ENCODE assay signal across 10 mouse cellular contexts in the genomic region with DNA sequence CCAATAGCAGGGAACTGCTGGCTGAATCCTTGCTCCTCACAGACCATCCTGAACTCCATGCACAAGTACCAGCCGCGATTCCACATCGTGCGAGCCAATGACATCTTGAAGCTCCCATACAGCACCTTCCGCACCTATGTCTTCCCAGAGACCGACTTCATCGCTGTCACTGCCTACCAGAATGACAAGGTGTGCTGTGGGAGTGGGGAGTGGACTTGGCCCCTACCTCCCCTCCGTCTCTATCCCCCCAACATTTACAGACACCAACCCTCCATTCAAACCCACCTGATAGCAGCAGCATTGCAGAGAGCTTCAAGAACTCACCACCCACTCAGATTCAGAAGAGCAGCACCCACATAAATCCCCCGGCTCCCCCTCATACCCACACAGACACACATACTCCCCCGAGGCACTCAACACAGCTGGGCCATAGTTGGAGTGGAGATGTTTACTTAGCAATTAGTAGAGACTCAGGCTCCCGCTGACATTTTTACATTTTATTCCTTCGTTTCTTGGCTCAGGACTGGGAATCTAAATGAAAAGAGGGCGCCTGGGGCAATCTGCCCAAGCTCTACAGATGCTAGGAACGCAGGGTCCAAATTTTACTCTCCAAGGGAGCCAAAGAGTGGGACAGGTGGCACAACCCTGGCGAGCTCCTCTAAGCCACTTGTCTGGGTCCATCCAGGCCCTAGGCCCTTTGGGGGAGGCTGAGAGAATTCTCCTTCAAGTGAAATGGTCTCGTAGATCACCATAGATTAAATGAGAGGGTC. TPM values are rescaled to one million over a fixed set of nuclear protein-coding genes. Genes with fewer than 3 reads are reported as not detected.
A peak's percentile ranks its signal among the peaks of the same experiment; 100 is the strongest.
DNase-seq lines count a peak whose midpoint lies in the region; ATAC-seq and TF ChIP-seq lines count a peak whose summit lies in the region.
"Had no signal": no experiment of that assay in that cellular context is flagged by ENCODE, and none has a peak within 500 bp of the region (broad histone marks: within the 10 kb centered on the region; RNA-seq: fewer than 3 reads in every experiment).

No protein-coding gene starts in this region.

- peak overlapping the region; percentile 91 for H3K4me2 ChIP-seq in lung, embryonic 16.5 days (ENCODE audit: low read depth, low read length)
- H3K4me2 ChIP-seq in intestine, postnatal 0 days (replicated peaks; ENCODE audit: low read depth), result peak overlapping the region; percentile 90

- H3K9ac ChIP-seq in lung, embryonic 16.5 days (ENCODE audit: low read length), result peak overlapping the region; percentile 93
- no peak overlapping the region for H3K9ac ChIP-seq in intestine, postnatal 0 days (ENCODE audit: low read depth, low read length)

- TF ChIP-seq CTCF in intestine, postnatal 0 days (IDR thresholded peaks at IDR 0.05; ENCODE audit: low read depth), result no peak

- no peak for ATAC-seq in lung, embryonic 16.5 days (ENCODE audit: low read depth)
- ATAC-seq in intestine, postnatal 0 days, result no peak

- H3K9me3 ChIP-seq in lung, embryonic 16.5 days (ENCODE audit: control insufficient read depth, low read length), result no peaks in the 10 kb centered on the region
- no peaks in the 10 kb centered on the region for H3K9me3 ChIP-seq in intestine, postnatal 0 days (ENCODE audit: control insufficient read depth)

- peak; percentile 43 to 50 for DNase-seq in cerebellum, postnatal 10 days
- DNase-seq in cerebellum, adult 11 months, result no peak
- no peak for DNase-seq in lung, postnatal 25 days (ENCODE audit: low spot score)
- peak; percentile 48 for DNase-seq in retina, embryonic 14.5 days (ENCODE audit: low spot score)
- DNase-seq in layer of hippocampus, adult 11-12 months (ENCODE audit: low spot score), result no peak
- no peak for DNase-seq in ovary, postnatal 14 days (ENCODE audit: low spot score)
- DNase-seq: cerebellum, postnatal 36 days had no signal

- H3K4me1 ChIP-seq in lung, embryonic 16.5 days (replicated peaks; ENCODE audit: control insufficient read depth, insufficient read depth, low read length), result peaks cover 13% of the 10 kb centered on the region
- H3K4me1 ChIP-seq in intestine, postnatal 0 days (replicated peaks; ENCODE audit: control insufficient read depth, insufficient read depth, low read length), result 0 out of 2 replicates have a peak, but pooled peaks cover 6% of the 10 kb centered on the region

- peak overlapping the region; percentile 73 for H3K4me3 ChIP-seq in lung, embryonic 16.5 days (ENCODE audit: low read length)
- H3K4me3 ChIP-seq in intestine, postnatal 0 days (ENCODE audit: low read depth, low read length), result peak overlapping the region; percentile 60

- WGBS in lung, embryonic 16.5 days, result 11% methylated on average over 16 of the region's 16 CpGs
- 40% methylated on average over 16 of the region's 16 CpGs for WGBS in intestine, postnatal 0 days

- H3K27me3 ChIP-seq in lung, embryonic 16.5 days (ENCODE audit: control insufficient read depth, insufficient read depth, low read depth, low read length), result peaks cover 59% of the 10 kb centered on the region
- H3K27me3 ChIP-seq in intestine, postnatal 0 days (replicated peaks; ENCODE audit: control insufficient read depth, insufficient read depth, low read length), result peaks cover 94% of the 10 kb centered on the region

- H3K36me3 ChIP-seq in lung, embryonic 16.5 days (ENCODE audit: control insufficient read depth, insufficient read depth, low read length), result peaks cover 3% of the 10 kb centered on the region; the same call in 1 of the 2 replicates
- H3K36me3 ChIP-seq in intestine, postnatal 0 days (ENCODE audit: control insufficient read depth, insufficient read depth), result peaks cover 11% of the 10 kb centered on the region; the same call in 1 of the 2 replicates

- peak overlapping the region; percentile 96 for H3K27ac ChIP-seq in lung, embryonic 16.5 days (ENCODE audit: low read length)
- H3K27ac ChIP-seq in intestine, postnatal 0 days (ENCODE audit: low read depth, low read length), result no peak overlapping the region

RNA-seq across cellular contexts. Expression of a gene that starts 3.6 kb away (rescaled TPM):
- 24.6 and 25.1 TPM in 2 replicates for polyA plus RNA-seq in lung, embryonic 16.5 days (2015; fragmentation: Nextera tagmentation; extraction: Ambion mirVana)
- 3.0 and 3.3 TPM in 2 replicates for polyA plus RNA-seq in intestine, postnatal 0 days (2015; fragmentation: Nextera tagmentation; extraction: Ambion mirVana)

RNA-seq across cellular contexts. Expression of a gene that starts 14.2 kb away (rescaled TPM):
- polyA plus RNA-seq in lung, embryonic 16.5 days (2015; fragmentation: Nextera tagmentation; extraction: Ambion mirVana), result not detected in 2 replicates
- not detected in 2 replicates for polyA plus RNA-seq in intestine, postnatal 0 days (2015; fragmentation: Nextera tagmentation; extraction: Ambion mirVana)
- polyA plus RNA-seq: large intestine, adult 2 months had no signal

RNA-seq across cellular contexts. Expression of a gene that starts 50.3 kb away (rescaled TPM):
- polyA plus RNA-seq in lung, embryonic 16.5 days (2015; fragmentation: Nextera tagmentation; extraction: Ambion mirVana), result 61.4 and 70.5 TPM in 2 replicates
- not detected in 2 replicates for polyA plus RNA-seq in intestine, postnatal 0 days (2015; fragmentation: Nextera tagmentation; extraction: Ambion mirVana)

Comparison
In these comparisons a context has a peak if more than half of its experiments do, and no peak if none do; other contexts are left out.
1. DNase-seq: peak in cerebellum, postnatal 10 days (2 of 2) and retina, embryonic 14.5 days (single experiment); none in cerebellum, adult 11 months (single experiment), lung, postnatal 25 days (single experiment), layer of hippocampus, adult 11-12 months (single experiment) and ovary, postnatal 14 days (single experiment).
2. RNA of a gene that starts 50.3 kb away (polyA plus RNA-seq): 61.4 to 70.5 TPM in lung, embryonic 16.5 days; not detected in intestine, postnatal 0 days; every median in the first group is over 10 times any median in the second.